Mouse (Mus musculus) central nervous system, embryonic 11.5 days (tissue): Measurements from ENCODE around the gene Olfr1291-ps1. TPM values are rescaled to one million over a fixed set of nuclear protein-coding genes. Genes with fewer than 3 reads are reported as not detected.

Source experiments
- polyA plus RNA-seq: library from polyadenylated mRNA; depleted of rRNA; stranded (reverse); fragments of >200 nt; gene quantifications from 2 replicates; pipeline ENCODE4 v1.2.3, GENCODE M21; 2012; rRNA removed

Olfr1291-ps1 gene
- polyA plus RNA-seq, result not detected in 2 replicates

DNA sequence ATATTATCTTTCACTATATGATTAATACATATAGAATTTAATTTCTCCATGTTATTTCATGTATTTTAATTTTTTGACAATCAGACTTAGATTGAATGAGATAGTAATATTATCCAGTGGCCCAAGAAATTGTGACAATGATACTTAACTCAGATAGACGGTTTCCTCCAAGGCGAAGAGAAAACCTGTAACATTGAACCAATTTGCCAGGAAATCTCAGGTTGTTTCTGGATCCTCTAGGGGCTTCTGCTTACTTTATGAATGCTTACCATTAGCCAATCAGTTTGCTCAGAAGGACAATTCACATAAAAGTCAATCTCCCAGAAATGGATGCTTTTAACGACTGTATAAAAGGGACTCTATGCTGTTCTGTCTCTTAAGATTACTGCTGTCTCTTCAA, at the start of gene Olfr1291-ps1:
TSS of gene Olfr1291-ps1 (plus strand) at position 301 of the 400 bp plus-strand sequence.

DNA sequence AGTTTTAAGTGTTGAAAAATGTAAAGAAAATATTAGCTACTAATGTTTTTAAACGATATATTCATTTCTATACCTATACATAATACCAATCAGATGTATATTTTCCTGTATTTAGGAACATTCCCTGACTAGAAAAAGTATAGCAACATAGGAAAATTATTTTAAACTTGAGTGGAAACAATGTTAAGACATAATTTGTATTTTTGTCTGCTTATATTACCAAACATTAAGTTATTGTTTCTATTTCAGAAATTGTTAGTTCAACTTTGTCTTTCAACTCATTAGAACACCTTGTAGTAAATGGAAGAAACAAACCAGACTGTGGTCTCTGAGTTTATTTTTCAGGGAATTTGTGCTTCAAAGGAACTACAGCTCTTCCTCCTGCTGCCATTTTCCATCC, 48.1 kb upstream of the Olfr1291-ps1 start, which contains the start of gene Olfr1287:
TSS of gene Olfr1287 (plus strand) at position 301 of the 400 bp plus-strand sequence.

DNA sequence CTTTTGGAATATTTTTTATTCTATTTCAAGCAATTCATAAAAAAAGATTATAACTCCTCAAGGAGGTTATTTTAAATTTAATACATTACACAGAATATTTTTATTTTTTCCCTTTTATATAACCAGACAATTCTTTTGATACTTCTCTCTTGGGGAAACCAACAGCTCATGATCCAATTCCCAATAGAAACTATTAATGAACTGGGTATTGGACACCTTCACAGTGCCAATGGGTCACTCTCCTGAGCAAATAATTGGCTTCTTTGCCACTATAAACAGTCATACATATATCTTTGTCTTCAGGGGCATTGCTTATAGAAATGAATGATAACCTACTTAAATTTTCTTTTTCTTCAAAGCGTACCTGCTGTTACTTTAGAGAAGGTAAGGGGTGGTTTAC, 23.2 kb upstream of the Olfr1291-ps1 start, which contains the start of gene Olfr1288:
TSS of gene Olfr1288 (plus strand) at position 301 of the 400 bp plus-strand sequence.

DNA sequence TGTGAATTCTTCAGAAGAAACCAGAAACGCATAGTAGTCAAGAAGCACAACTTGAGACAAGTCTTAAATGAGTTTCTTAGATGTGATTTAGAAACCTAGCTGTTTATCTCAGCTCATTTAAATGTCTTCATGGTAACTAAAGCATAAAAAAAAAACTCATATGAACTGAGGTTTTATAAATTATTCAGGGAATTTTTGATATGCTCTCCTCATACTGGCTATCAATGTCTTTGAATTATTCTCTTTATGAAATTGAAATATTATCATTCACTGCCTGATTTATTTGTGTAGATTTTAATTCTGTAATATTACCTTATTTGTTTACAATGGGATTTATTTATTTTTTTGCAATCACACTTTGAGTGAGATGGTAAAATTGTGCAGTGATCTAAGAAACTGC, 16.5 kb upstream of the Olfr1291-ps1 start, which contains the start of gene Olfr1289:
TSS of gene Olfr1289 (plus strand) at position 301 of the 400 bp plus-strand sequence.

DNA sequence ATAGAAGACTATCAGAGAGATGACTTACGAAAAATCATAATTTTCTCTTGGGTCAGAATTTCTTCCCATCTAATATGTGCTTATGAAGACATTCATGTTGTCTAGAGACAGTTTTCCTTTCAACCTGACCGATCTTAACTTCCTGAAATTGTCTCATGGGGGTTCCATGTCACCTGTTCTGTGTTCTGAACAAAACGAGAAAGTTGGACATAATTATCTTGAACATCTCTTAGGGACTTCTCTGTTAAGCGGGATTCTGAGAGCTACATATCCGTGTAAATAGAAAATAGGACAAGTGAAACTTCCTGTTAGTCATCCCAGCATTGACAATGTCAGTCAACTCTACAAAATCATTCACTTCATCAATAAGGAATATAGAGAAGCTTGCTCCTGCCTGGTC, 3.3 kb upstream of the Olfr1291-ps1 start, which contains the start of gene Olfr1290:
TSS of gene Olfr1290 (minus strand) at position 101 of the 400 bp plus-strand sequence.

DNA sequence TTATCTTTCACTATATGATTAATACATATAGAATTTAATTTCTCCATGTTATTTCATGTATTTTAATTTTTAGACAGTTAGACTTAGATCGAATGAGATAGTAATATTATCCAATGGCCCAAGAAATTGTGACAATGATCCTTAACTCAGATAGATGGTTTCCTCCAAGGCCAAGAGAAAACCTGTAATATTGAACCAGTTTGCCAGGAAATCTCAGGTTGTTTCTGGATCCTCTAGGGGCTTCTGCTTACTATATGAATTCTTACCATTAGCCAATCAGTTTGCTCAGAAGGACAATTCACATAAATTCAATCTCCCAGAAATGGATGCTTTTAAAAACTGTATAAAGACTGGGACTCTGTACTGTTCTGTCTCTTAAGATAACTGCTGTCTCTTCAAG, 27.9 kb downstream of the Olfr1291-ps1 start, which contains the start of gene Olfr1293-ps:
TSS of gene Olfr1293-ps (plus strand) at position 301 of the 400 bp plus-strand sequence.

DNA sequence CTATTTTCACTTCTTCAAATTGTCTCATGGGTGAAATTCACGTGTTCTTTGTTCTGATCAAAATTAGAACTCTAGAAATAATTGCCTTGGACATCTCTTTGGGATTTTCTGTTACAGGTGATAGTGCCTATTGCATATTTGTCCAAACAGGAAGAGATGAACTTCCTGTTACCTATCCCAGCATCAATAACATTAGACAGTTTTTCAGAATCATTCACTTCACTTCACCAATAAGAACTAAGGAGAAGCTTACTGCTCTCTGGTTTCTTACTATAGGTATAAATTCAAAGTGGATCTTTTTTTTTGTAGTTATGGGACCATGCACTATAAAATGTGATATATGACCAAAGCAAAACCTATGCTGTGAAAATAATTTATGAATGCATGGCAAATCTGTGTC, 43.2 kb downstream of the Olfr1291-ps1 start, which contains the start of gene Olfr1294:
TSS of gene Olfr1294 (minus strand) at position 101 of the 400 bp plus-strand sequence.

Other genes with a start within 250 kb of the Olfr1291-ps1 start
- gene Olfr1276, start 242.7 kb upstream of the Olfr1291-ps1 start, polyA plus RNA-seq, result not detected in 2 replicates
- gene Olfr1277, start 223.1 kb upstream of the Olfr1291-ps1 start, polyA plus RNA-seq, result not detected in 2 replicates
- not detected in 2 replicates for gene Olfr1278, start 207.0 kb upstream of the Olfr1291-ps1 start, polyA plus RNA-seq
- not detected in 2 replicates for gene Olfr1279, start 196.5 kb upstream of the Olfr1291-ps1 start, polyA plus RNA-seq
- not detected in 2 replicates for gene Olfr1280, start 183.2 kb upstream of the Olfr1291-ps1 start, polyA plus RNA-seq
- not detected in 2 replicates for gene Olfr1281, start 170.7 kb upstream of the Olfr1291-ps1 start, polyA plus RNA-seq
- gene Olfr1282, start 161.1 kb upstream of the Olfr1291-ps1 start, polyA plus RNA-seq, result not detected in 2 replicates
- not detected in 2 replicates for gene Olfr1283, start 130.4 kb upstream of the Olfr1291-ps1 start, polyA plus RNA-seq
- gene Olfr1284, start 121.7 kb upstream of the Olfr1291-ps1 start, polyA plus RNA-seq, result not detected in 2 replicates
- not detected in 2 replicates for gene Olfr1286, start 74.1 kb upstream of the Olfr1291-ps1 start, polyA plus RNA-seq
- not detected in 2 replicates for gene Olfr1287, start 48.0 kb upstream of the Olfr1291-ps1 start, polyA plus RNA-seq
- not detected in 2 replicates for gene Olfr1288, start 23.1 kb upstream of the Olfr1291-ps1 start, polyA plus RNA-seq
- gene Olfr1289, start 16.4 kb upstream of the Olfr1291-ps1 start, polyA plus RNA-seq, result not detected in 2 replicates
- not detected in 2 replicates for gene Olfr1290, start 3.4 kb upstream of the Olfr1291-ps1 start, polyA plus RNA-seq
- not detected in 2 replicates for gene Olfr1293-ps, start 28.0 kb downstream of the Olfr1291-ps1 start, polyA plus RNA-seq
- not detected in 2 replicates for gene Olfr1294, start 43.1 kb downstream of the Olfr1291-ps1 start, polyA plus RNA-seq
- gene Olfr1295, start 72.5 kb downstream of the Olfr1291-ps1 start, polyA plus RNA-seq, result not detected in 2 replicates
- not detected in 2 replicates for gene Olfr1297, start 129.3 kb downstream of the Olfr1291-ps1 start, polyA plus RNA-seq
- gene Olfr1298, start 152.0 kb downstream of the Olfr1291-ps1 start, polyA plus RNA-seq, result not detected in 2 replicates
- gene Olfr1299, start 164.2 kb downstream of the Olfr1291-ps1 start, polyA plus RNA-seq, result not detected in 2 replicates